Mouse (Mus musculus) adrenal gland (tissue): ENCODE results near the gene Zfp385b.

ENCODE experiments used
- intact Hi-C: fragments of 180-260 bp; cut with DNase I; formaldehyde crosslinking; loops from one replicate; pipeline ENCODE4 v1.15.1; 2025

Gene Zfp385b

DNA sequence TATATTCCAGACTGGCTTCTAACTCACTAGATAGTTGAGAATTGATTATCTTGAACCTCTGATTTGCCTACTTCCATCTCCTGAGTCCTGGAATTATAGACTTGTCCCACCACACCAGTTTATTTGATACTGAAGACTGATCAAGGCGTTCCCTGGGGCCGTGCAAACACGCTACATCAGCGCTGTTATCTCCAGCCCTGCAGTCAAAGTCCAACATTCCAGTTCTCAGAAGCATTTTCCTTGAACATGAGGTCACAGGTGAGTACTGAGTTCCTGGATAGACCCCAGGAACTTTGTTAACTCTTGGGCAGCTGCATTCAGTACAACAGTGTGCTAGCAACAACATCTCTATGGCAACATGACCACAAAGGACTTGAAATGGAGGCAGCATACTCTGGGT lies 297.2 kb downstream of the Zfp385b start:
- intact Hi-C loops = no loop called here

DNA sequence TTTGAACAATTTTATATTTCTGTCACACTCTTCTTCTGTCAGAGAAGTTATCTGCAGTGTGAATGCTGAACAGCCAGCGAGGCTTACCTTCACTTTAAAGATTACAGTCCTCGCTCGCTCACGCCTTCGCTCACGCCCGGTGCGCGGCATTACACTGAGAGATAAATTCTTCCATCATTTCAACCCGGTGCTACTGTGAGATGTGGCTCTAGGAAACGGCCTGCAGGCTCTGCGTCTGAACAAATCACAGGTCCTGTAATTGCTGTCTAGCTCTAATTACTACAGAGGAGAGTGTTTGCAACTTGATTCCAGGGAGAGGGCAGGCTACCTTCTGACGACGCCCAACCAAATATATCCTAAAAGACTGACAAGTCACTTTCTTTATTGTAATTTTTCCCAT lies 300.1 kb downstream of the Zfp385b start:
- intact Hi-C loops = no loop called here

DNA sequence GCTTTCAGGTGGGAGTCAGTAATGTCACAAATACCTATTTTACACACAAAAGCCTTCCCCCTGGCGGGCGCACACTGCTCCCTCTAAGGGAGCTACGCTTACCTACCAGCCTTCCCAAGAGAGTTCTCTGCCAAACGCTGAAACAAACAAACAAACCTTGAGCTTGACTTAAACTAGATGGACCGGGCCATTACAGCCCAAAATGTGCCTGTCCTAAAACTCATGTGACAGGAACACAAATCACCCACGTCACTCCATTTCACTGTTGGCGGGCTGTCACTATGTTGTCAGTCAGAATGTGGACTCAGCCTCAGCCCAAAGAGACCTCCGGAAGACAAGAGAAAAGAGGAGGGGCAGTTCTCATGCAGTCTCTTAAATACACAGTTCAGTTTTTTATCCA lies 300.7 kb downstream of the Zfp385b start:
- intact Hi-C loops = no loop called here

DNA sequence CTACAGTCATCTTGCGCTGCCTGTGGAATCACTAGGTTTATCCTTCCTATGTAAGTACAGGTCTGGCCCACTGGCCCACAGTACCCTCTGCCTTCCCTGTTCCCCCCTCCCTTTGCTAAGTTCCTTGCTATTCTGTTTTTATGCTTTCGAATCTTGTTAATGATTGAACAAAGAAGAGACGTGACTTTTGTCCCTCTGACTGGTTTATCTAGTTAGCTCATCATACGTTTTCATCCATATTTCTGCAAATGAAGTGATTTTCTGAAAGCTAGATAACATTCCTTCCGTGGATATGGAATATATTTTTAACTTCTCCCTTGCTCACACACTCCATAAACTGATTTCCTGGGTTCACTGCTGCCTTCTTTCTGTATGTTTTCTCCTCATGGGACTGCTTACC lies 302.8 kb downstream of the Zfp385b start:
- intact Hi-C loops = no loop called here

DNA sequence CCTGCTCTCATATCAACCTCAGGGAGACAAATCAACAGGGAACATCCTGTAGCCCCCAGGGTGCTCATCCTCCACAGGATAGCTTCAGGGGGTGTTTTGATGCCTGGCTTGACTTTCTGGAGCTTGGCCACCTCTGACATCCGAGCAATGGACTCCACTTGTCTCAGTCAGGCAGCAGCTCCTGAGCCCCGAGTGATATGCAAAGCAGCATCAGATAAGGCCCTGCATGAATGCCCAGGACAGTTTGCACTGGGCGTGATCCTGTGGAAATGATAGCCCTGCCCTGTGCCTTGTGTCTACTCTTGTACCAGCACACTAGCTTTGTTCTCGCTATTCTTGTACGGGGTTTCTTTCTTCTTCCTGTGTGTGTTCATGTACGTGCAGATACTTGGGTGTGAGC lies 303.8 kb downstream of the Zfp385b start:
- intact Hi-C loops = no loop called here

DNA sequence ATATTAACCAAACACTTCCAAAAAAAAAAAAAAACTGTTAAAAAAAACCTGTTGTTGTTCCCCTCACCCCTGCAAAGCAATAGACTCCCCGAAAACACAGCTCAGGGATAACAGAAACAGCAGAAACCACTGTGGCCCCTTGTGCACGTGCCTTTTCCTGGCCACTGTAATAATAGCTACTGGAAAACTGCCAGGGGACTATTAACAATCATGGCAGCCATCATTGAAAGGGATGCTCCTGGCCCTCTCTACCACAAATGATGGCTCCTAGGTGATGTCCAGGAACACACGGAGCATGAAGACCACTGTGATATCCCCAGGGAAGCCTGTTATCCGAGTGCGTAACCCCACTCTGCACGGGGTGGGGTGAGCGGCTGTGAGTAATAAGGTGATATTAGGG lies 304.4 kb downstream of the Zfp385b start:
- intact Hi-C loops = no loop called here

DNA sequence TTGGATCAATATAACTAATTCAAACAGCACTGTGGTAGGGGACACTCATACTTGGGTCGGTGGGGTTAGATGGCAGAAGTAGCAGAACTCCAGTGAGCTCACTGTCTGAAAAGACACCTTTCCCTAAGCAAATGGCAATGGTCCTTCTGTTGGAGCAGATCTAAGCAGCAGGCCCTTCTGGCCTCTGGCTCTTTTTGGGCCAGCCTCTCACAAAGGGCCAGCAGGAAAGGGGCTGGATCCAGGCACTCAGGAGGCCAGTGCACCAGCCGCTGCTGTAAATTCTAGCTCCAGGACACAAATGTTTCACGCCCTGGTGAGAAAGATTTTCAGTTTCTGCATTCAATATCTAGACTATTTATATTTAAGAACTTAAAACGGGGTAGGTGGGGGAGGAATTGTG lies 305.0 kb downstream of the Zfp385b start:
- intact Hi-C loops = no loop called here

DNA sequence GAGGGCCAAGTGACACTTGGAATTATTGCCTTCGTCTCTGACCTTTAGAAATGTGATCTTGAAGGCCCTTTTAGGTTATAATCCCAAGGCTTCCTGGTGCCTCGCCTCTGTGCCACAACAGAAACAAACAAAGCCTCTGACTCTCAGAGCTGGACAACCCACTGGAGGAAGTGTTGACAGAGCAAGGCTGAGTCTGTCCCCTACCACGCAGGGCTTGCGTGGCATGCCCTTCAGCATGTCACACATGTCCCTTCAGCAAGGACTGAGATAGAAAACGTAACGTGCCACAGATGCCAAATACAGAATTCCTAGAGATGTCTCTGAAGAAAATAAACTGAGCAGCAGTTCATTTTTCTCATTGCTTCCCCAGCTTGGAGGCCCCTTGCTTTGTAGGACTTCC lies 310.7 kb downstream of the Zfp385b start:
- intact Hi-C loops = no loop called here

DNA sequence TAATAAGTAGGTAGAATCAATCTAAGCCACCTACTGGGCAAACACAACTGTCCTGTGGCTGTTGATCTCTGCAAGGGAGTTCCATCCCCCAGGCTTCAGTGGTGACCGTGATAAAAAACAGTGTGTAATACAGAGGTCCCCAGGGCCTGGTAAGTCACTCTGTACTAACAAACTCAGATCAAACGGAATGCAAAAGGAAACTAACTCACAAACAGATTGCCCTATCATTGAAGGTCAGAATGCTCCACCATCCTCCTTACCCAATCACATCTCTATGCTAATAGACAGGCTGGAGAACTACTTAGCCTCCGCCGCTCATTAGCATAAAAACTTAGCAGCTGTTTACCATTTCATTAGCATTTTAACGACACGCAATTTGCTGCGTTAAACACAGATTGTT lies 313.1 kb downstream of the Zfp385b start:
- intact Hi-C loops = no loop called here

DNA sequence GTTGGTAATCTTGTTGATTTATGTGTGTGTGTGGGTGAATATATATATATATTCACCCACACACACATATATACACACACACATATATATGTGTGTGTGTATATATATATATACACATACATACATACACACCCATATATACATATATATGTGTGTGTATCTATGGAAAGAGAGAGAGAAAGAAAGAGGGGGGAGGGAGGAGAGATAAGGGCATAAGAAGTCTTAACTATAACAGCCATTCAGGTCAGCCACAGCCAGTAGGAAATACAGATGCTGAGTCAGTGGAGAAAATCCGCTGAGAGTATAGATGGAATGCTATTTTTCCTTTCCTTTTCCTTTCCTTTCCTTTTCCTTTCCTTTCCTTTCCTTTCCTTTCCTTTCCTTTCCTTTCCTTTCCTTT lies 313.8 kb downstream of the Zfp385b start:
- intact Hi-C loops = no loop called here

DNA sequence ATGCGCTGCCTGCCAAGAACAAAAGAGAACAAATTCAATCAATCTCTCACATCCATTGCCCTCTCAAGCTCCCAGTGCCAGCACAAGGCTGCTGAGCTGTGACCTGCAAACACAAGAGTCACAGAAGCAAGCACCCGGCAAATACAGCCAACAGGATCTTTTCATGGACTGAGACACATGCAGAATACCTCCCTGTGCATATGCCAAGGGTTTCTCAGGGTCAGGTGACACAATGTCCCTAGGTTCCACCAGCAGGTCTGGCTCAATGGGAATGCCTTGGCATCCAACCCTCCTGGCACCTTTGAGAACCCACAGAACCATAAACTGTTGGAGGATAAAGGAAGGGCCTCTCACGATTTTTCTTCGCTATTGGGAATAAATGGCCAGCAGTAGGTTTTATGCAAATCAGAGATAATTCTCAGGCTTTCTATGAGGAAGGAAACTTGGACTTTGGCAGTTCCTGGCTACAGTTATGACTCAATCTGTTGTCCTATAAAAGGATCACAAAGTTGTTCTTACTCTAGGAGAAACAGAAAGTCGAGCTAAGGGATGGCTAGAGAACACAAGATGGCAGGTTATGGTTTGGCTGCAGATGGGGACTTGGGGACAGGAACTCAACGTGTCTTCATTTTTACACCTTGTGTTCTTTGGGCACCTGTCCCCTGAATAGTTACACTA lies 315.6 kb downstream of the Zfp385b start:
- intact Hi-C loops = no loop called here

DNA sequence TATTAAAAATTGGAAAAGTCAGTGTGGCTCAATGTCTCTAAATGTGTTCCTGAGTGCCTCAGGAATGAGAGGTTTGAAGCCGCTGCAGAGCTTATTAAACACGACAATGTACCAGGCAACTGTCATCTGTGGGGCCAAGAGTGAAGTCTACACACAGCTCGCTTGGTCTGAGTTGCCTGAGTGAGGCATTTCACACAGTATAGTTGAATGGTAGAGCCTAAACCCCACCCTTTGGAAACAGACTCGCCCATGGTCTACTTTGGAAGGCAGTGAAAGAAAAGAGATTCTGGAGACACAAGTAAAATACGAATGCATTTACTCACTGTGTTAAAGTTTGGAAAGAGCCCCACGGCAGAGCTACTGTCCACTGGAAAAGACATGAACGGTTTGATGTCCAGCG lies 316.2 kb downstream of the Zfp385b start:
- intact Hi-C loops = no loop called here

DNA sequence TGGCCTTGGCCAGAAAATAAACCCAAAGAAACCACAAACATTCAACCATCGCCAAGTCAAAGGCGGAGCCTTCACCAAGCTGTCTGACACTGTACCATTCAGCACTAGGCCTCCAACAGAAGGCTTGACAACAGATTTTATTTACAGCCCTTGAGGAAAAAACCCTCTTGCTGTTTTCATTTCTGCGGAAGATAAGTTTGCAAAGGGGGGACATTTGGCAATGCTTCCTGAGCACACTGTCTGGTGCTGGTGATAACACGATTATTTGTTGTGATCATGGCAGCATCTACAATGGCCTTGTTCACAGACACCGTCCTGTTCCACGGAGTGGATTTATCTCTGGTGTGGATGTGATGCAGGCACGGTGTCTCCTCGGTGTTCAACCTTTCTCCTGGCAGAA lies 317.0 kb downstream of the Zfp385b start:
- intact Hi-C loops = no loop called here

DNA sequence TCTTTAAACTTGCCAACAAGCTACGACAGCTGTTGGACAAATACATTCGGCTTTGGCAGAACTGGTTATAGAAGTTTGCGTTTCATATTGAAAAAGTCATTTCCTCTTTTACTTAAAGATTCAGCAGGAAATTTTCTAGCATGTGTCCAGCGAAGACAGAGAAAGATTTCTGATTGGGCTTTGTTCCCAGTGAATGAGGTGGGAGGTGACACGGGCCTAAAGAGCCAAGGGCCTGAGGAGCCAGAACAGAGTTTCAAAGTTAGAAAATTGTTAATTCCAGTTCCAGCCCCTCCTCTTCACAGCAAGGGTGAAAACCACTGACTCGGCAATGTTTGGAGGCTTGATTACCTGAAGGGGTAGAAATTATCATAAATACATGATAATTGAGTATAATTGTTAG lies 319.0 kb downstream of the Zfp385b start:
- intact Hi-C loops = no loop called here

DNA sequence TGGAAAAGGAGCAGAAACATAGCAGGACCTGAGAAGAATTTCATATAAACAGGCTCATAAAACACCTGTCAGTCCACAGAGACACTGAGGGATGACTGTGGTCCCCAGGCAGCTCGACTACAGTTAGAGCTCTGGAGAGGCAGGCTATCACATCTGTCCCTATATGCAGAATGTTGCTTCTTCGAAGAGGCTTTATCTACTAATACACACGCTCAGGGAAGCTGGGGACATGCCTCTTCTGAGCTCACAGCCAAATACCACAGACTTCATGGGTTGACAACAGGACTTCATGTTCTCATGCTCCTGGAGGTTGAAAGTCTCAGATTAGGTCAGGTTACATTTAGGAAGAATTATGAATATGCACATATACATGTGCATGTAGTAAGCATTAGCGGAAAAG lies 321.1 kb downstream of the Zfp385b start:
- intact Hi-C loops = no loop called here

DNA sequence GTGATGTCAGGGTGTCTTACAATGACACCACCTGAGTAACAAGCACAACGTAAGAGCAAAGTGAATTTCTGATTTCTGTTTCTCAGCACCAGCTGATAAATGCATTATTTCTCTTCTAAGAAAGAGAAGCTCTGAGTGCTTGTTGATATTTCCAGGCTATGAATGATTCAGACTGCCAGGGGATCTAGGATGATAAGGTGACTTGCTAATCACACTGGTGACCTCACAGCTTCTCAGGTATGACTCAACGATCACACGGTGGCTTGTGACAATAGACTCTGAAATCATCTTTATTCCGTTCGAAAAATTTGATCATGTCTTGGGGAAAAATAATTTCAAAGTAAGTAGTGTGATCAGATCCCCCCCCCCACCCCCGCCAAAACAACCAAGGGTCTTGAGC lies 321.5 kb downstream of the Zfp385b start:
- intact Hi-C loops = no loop called here

DNA sequence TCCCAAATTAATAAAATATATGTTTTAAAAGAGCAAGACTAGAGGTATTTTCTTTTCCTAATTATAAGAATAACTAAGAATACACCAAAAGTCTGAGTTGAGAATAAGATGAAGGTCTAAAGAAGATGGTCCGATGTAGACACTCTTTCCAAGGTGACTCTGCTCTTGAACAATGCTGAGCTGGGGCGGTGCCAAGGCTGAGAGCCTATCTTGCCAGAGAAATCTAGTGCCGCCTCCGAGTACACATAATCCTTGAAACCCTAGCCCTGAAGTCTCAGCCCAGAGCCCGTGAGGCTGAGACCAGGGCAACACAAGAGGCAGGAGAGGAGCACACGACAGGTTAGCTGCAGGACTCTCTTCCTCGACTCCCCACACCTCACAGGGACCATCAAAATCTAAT lies 323.4 kb downstream of the Zfp385b start:
- intact Hi-C loops = no loop called here

DNA sequence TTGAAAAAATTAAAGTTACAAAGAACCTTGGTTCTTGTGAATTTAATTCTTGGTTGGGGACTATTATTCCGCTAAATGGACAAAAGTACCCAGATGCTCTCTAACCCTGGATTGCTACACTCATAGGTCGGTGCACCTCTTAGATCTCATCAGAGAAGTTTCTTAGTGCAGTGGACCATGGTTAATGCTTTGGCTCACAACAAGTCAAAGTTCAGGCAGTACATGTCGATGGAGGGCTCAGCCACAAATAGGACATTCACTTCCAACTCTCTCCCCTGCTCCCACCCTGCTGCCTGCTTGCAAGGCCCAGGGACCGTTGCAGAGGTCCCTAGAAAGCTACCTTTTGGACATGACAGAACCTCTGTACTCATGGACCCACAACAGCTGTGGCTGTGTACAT lies 324.1 kb downstream of the Zfp385b start:
- intact Hi-C loops = no loop called here

DNA sequence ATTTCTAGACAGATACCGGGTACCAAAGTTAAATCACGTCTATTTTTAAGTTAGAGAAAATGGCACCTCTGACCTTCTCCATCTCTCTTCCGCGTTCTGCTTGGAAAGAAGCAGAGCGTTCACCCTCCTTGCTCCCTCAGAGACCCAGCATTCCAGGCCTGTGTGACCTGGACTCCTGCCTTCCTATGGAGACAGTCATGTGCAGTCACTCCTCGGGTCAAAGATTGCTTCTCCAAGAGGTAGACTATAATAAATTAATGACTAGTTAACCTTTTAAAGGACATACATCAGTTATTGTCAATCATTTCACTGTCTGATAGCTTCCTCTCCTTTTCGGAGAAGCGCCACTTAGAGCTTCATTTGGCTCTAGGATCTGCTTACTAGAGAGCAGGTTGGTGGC lies 325.7 kb downstream of the Zfp385b start:
- intact Hi-C loops = no loop called here

DNA sequence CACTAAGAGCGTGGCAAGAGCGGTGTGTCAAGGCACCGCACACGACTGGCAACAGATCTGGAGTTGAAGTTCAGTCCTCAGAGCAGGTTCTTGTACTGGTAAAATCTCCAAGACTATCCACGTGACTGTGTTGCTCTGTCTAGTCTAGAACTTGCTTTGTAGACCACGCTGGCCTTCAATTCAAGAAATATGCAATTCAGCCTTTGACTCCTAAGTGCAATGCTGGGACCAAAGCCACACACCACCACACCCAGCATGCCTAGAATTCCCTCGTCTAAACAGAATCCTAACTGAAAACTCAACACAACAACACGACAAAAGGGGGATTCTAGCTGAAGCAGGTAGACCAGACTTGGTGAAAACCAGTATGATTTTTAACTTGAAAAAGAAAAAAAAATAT lies 332.3 kb downstream of the Zfp385b start:
- intact Hi-C loops = no loop called here

DNA sequence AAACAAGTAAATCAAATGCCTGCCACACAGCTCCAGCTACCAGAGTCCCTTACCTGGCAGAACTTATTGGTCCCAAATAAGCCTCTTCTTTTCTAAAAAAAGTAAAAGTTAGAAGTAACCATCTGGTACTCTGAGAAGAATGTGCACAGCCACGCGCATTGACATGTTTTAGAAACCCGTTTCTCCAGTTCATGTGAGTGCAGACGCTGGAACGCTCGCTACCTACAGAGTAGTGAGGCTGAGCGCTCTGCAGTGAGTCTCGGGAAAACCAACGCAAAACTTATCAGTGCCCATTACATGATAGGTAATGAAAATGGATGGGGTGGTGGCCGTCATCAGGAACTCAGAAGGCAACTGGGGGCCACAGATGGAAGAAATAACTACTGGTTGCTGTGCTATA lies 338.2 kb downstream of the Zfp385b start:
- intact Hi-C loops = no loop called here

DNA sequence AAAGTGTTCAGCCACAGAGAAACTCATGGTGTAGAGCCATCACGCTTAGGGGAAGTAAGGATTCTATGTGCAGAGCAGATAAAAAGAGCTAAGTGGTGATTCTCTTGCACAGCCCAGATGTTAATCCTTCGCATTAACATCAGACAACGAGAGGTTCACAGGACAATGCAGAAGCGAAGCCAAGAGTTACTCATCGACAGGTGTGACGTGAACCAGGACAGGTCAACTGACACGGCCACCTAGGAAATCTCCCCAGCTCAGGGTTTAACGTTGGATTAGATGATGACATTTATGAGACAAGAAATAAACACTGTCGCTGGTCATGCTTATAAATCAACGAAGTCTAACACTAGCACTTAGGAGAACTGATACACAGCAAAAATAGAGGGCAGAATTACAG lies 341.9 kb downstream of the Zfp385b start:
- intact Hi-C loops = no loop called here

DNA sequence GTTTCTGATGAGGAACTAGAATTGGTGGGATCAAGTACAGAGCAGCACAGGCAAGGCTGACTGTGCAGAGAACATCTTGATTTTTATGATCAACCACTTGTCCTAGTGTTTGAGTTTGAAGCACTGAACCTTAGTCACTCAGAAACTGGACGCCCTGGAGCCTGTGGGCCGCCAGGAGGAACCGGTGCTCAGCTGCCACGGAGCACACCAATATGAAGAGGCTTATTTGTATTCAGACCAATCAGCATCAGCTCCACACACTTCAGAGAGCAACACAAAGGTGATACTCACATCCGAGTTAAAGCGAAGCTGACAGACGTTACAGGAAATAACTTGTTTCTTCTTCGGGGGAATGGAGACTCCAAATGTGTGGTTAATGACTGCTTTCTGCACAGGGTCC lies 343.0 kb downstream of the Zfp385b start:
- intact Hi-C loops = no loop called here

DNA sequence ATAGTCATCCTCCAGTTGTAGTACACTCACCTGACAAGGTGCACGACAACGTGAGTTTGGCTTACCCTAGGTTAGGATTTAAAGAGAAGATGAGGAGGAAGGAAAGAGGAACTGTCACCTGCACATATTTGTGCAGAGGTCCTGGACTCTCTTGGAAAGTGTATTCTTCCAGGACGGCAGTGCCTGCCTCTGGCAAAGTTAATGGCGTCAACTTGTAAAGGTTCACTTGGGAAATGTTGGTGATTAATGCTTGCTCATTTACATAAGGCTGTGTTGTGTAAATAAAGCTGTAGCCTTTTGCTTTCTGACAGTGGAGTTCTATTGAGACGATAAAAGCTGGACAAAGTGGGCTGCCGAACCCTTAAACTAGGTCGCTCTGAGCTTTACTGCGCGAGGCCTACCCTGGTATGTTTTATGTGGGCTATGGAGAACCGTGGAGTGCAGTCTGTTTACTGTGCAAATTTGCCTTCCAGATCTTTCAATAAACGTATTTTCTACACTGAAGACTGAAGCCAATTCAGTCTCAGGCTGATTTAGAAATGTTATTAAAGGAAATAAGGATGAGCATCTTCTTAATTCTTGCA lies 347.1 kb downstream of the Zfp385b start:
- intact Hi-C loops = no loop called here
